Mouse (Mus musculus): ENCODE data around the gene Adamts14.

DNA sequence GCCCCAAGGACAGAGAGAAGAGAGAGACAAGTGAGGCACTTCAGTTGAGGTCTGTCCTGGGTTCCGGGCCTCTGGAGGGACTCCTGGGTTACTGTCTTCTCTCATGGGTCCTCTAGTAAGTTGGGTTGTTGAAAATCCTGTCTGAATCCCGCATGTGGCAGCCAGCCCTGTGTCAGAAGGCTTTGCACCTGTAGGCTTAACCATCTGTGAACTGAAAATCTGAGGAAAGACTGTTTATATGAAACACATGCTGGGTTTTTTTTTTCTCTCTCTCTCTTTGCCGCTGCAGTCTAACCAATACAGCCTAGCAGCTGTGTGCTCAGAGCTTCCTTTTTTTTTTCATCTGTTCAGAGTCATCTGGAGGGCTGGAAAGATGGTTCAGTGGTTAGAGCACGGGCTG is 38.9 kb downstream of the Adamts14 start:
- no peak for TF ChIP-seq CTCF (IDR thresholded peaks at IDR 0.05; ENCODE audit: borderline replicate concordance, control insufficient read depth, extremely low read depth, insufficient read depth, low read length, poor library complexity)
- TF ChIP-seq POLR2A (IDR thresholded peaks at IDR 0.05; ENCODE audit: control insufficient read depth, extremely low read depth, insufficient read depth, low read length, poor library complexity): no peak

Measured in thymus, adult 2 months (tissue).